Mouse (Mus musculus) urinary bladder, postnatal 25 days (tissue): ENCODE results near the gene Bcl2l14.

ENCODE experiments used
- DNase-seq: peaks from one replicate; pipeline ENCODE4 v3.0.0; 2022; ENCODE audit warnings: low spot score

The Bcl2l14 gene

DNA sequence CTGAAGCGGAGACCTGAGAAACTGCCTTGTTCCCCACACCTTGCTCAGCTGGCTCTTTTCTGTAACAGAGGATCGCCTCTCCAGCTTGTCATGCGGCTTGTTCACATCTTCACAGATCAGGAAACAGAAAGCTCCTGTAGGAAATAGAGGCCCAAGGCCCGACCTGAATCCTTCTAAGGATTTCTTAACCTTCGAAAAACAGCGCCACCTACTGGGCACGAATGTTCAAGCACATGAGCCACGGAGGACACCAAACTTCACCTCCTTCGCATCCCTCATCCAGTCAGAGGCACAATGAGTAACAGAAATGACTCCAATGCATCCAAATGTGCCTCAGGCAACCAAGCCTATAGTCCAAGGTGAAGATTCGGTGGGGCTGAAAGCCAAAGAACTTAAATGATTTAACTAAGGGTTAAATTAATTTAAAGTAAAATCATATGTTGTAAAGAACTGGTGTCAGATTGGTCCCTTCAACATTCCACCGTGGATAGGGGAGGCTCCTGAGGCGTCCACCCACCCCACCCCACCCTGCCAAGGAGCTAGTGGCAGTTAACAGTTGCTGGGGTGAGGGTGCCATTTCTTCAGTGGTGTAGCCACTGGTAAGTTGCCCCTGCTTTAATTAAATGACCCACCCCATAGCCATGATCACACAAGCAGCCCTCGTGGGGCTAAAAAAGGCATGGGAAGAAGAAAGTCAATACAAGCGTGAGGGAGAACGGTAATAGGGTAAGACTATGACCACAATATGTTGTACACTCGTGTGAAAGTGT lies 7.0 kb downstream of the Bcl2l14 start:
- peak; percentile 77 for DNase-seq

GRCm38 (mm10) chr6:134403684-134404070 lies 7.6 kb downstream of the Bcl2l14 start:
- DNase-seq, result no peak

GRCm38 (mm10) chr6:134407226-134407625 lies 11.1 kb downstream of the Bcl2l14 start:
- DNase-seq, result no peak

DNA sequence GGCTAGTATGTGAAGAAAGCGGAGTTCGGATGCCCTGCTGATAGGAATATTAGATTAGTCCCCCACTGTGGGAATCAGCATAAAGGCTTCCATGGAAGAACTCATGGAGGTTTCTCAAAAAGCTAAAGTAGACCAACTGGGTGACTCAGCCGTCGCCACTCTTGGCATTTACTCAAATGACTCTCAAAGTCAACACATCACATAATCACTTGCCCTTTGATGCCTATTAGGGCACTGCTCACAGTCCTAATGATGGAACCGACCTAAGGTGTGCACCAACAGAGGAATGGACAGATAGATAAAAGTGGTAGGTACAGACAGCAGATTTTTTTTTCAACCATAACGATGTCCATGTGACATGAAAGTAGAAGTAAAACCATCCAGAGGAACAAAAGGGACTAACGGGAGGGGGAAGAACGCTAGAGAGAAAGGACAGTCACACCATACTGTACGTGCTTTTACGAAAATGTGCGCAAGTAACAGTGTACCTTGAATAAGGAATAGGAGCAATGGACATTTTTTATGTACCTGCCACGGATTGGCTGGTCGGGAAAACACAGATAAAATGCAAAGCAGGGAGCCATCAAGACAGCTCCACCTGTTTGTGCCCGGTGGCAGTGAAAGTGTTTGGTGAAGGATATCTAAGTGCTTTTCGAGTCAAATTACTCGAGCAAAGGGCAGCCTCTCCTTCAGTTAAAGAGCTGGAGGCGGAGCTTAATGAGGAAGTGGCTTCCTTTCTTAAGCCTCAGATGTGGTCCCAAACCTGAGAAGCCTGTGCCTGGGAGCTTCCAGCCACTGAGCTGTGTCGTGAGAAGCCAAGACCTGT lies 17.8 kb downstream of the Bcl2l14 start:
- no peak for DNase-seq

- DNase-seq, result no peak
Observed at GRCm38 (mm10) chr6:134414532-134414883, 18.4 kb downstream of the Bcl2l14 start.

GRCm38 (mm10) chr6:134416556-134417105 lies 20.5 kb downstream of the Bcl2l14 start:
- no peak for DNase-seq

DNA sequence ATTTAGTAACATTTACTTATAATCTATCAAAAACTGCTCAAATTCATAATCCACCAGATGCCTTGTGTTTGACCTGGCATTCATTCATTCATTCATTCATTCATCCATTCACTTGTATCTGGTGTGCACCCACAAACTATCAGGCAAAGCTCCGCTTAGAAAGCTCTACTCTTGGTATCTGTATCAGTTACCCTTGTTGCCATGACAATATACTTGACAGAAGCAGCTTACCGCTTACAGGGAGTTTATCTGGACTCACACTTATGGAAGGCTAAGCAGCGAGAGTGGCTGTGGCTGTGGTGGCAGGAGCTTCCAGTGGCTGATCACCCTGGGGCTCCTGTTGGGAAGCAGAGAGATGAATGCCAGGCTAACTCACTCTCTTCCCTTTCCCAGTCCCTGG lies 21.8 kb downstream of the Bcl2l14 start:
- no peak for DNase-seq

- DNase-seq, result no peak
Observed at GRCm38 (mm10) chr6:134420375-134420774, 24.3 kb downstream of the Bcl2l14 start.

- DNase-seq, result no peak
Observed at GRCm38 (mm10) chr6:134421921-134422320, 25.8 kb downstream of the Bcl2l14 start.

DNA sequence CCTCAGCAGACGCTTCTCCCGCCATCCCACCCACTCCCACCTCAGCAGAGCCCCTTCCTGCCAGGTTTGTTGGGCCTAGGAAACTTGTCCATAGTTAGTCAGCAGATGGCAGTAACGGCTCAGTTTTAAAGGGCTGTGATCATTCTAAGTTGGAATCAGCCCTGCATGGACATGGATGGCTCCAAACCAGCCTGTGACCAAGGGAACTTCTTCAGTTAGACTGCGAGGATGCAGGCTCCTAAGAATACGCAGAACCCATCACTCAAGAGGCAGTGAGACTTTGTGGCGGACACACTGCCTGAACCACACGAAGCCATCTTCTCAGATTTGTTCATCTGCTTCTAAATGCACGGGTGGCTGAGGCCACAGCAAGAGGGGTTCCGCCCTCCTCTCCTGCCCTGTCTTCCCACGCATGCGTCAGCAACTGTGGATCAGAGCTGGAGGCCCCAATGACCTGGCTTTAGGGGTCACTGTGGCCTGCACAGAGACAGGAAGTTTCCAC lies 29.1 kb downstream of the Bcl2l14 start:
- DNase-seq, result peak; percentile 43

GRCm38 (mm10) chr6:134427165-134427564 lies 31.0 kb downstream of the Bcl2l14 start:
- DNase-seq, result no peak

DNA sequence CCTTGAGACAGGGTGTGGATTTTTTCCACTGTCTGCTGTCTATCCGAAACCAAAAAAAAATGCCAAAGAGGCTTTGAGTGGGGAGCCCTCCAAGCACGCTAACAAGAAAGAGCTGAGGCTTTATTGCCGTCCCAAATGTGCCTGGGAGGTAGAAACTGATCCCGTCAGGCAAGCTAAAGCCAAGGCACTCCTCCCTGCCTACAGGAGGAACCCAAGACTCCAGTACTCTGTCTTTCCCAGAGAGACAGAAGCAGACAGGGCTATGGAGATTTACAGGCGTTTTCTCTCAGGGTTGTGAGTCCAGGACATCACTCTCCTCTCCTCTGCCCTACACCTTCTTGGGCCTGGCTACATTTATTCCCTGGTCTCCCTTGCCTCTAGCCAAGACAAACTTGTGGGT lies 32.3 kb downstream of the Bcl2l14 start:
- DNase-seq, result no peak

GRCm38 (mm10) chr6:134430161-134430799 lies 34.2 kb downstream of the Bcl2l14 start:
- no peak for DNase-seq

DNA sequence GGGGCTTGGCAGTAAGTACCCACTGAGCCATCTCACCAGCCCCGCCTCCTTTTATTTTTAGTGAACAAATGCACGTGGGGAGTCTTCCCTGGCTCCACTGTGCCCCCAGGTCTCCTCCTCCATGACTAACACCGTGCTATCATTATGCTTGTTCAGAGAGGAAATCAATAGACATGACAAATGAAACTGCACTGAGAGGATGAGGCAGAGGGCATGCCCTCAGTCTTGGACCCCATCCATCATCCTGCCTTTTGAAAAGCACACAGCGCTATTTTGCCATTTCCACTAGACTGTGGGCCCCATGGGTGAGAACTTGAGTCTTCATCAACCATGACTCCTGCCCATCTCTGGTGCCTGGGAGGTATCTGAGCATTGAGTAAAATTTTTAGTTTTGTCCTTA lies 35.5 kb downstream of the Bcl2l14 start:
- no peak for DNase-seq

DNA sequence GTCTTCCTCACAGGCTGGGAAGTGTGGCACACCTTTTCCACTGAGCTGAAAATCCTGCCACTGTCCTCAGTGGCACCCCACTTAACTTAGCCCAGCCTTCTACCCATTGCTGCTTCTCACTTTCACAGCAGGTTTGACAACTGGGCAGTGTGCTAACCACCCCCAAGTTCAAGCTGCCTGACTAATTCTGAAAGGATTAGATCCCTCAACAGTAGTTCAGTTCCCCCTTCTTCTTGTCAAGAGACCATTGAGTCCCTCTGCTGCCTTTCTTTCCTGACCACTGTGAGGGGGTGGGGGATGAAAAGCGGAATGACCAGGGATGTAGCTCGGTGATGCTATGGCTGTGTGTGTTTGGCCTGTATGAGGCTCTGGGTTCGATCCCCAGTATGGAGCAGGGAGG lies 37.2 kb downstream of the Bcl2l14 start:
- DNase-seq, result no peak

DNA sequence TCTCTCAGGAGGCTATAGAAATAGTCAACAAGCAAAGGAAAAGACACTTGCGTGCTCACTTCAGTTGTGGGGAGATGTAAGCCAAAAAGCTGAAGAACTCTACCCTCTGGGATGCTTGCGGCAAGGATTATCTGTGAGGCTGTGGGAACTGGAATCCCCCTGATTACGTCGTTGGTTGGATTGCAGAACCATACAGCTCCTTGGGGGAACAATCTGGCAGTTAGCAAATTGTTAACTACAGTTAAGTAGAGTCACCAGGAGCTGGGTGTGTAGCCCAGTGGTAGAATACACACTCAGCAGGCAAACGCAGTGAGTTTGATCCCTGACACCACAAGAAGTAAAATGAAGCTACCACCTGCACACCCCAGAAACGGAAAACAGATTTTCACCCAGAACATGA lies 37.9 kb downstream of the Bcl2l14 start:
- DNase-seq, result no peak

- no peak for DNase-seq
Observed at GRCm38 (mm10) chr6:134434866-134435390, 38.8 kb downstream of the Bcl2l14 start.

DNA sequence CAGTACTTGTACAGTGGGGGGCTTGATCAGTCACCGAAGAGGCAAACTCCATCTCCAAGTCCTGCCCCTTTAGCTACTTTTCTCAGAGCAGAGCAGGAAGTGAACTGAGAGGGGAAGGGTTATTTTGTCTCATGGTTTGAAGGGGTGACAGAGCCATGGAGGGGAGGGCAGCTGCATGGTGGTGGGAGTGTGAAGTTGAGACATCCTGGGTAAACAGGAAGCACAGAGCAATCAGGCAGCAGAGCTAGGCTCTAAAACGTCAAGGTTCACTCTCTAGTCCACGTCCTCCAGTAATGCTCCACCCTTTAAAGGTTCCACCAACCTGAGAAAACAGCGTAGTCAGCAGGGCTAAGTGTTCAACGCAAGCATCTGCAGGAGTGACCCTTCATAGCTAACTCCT lies 40.8 kb downstream of the Bcl2l14 start:
- DNase-seq, result no peak

DNA sequence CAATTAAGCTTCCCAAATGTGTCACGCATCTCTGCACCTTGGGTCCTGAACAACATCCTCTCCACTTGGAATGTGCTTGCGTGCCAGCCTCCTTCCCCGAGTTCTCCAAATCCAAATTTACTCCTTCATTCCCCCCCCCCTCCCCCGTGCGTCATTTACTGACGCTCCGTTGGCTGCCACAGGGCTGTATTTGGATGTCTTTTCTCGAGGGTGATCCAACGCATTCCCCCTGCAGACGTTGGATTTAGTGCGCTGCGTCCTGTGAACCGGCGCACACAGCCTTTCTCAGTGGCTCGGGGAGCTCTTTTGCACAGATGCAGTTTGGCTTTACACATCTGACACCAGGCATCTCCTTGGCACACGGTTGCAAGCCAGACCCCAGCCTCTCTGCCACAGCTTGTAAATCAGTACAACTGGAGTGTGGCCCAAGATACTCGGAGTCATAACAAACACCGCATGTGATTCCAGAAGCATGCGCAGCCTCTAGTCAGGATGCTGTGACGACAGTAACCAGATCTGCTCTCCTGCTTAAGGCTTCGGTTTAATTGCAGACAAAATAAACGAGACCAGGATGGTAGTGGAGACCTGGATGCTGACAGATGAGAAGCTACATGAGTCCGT lies 43.4 kb downstream of the Bcl2l14 start:
- DNase-seq, result peak; percentile 29

- DNase-seq, result no peak
Observed at GRCm38 (mm10) chr6:134440023-134440422, 43.9 kb downstream of the Bcl2l14 start.

DNA sequence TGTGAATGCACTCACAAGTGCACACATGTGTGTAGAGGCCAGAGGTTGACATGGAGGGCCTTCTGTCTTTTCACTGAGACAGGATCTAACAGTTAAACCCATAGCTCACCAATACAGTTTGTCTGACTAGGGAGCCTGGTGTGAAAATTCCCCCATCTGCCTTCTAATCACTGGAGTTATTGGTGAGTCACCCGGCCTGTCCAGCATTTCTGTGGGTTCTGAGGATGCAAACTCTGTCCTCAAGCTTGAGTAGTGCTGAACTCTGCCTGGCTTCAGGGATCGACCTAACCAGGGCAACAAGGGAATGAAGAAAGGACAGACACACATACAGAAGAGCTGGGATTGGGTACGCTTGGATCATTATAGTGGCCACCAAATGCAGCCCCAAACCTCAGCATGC lies 45.6 kb downstream of the Bcl2l14 start:
- no peak for DNase-seq

- DNase-seq, result no peak
Observed at GRCm38 (mm10) chr6:134442219-134442618, 46.1 kb downstream of the Bcl2l14 start.
